Mouse (Mus musculus): ENCODE results near the gene Ift81.

The Ift81 gene

GRCm38 (mm10) chr5:122627243-122627642 lies 12.9 kb upstream of the Ift81 start:
- peak; percentile 91 for DNase-seq (ENCODE audit: extremely low spot score, low read depth, low spot score)

- DNase-seq (ENCODE audit: extremely low spot score, low read depth, low spot score): no peak
These were observed 11.4 kb upstream of the Ift81 start for GRCm38 (mm10) chr5:122625565-122626252.

- DNase-seq (ENCODE audit: extremely low spot score, low read depth, low spot score): no peak
These were observed 10.7 kb upstream of the Ift81 start for GRCm38 (mm10) chr5:122624952-122625479.

- no peak for DNase-seq (ENCODE audit: extremely low spot score, low read depth, low spot score)
These were observed 9.5 kb upstream of the Ift81 start for GRCm38 (mm10) chr5:122623861-122624260.

- DNase-seq (ENCODE audit: extremely low spot score, low read depth, low spot score): no peak
These were observed 8.2 kb upstream of the Ift81 start for GRCm38 (mm10) chr5:122622526-122622925.

GRCm38 (mm10) chr5:122621376-122621886 lies 7.1 kb upstream of the Ift81 start:
- DNase-seq (ENCODE audit: extremely low spot score, low read depth, low spot score): peak; percentile 72

GRCm38 (mm10) chr5:122619686-122620296 lies 5.5 kb upstream of the Ift81 start:
- DNase-seq (ENCODE audit: extremely low spot score, low read depth, low spot score): no peak

- DNase-seq (ENCODE audit: extremely low spot score, low read depth, low spot score): no peak
These were observed 3.4 kb upstream of the Ift81 start for GRCm38 (mm10) chr5:122617718-122618117.

- no peak for DNase-seq (ENCODE audit: extremely low spot score, low read depth, low spot score)
These were observed 2.7 kb downstream of the Ift81 start for GRCm38 (mm10) chr5:122611651-122612050.

- DNase-seq (ENCODE audit: extremely low spot score, low read depth, low spot score): no peak
These were observed 9.4 kb downstream of the Ift81 start for GRCm38 (mm10) chr5:122604894-122605293.

GRCm38 (mm10) chr5:122602233-122602632 lies 12.1 kb downstream of the Ift81 start:
- DNase-seq (ENCODE audit: extremely low spot score, low read depth, low spot score): no peak

- DNase-seq (ENCODE audit: extremely low spot score, low read depth, low spot score): no peak
These were observed 18.8 kb downstream of the Ift81 start for GRCm38 (mm10) chr5:122595470-122595869.

- no peak for DNase-seq (ENCODE audit: extremely low spot score, low read depth, low spot score)
These were observed 24.4 kb downstream of the Ift81 start for GRCm38 (mm10) chr5:122589891-122590290.

- no peak for DNase-seq (ENCODE audit: extremely low spot score, low read depth, low spot score)
These were observed 28.8 kb downstream of the Ift81 start for GRCm38 (mm10) chr5:122585546-122585945.

GRCm38 (mm10) chr5:122584093-122584492 lies 30.2 kb downstream of the Ift81 start:
- DNase-seq (ENCODE audit: extremely low spot score, low read depth, low spot score): no peak

- DNase-seq (ENCODE audit: extremely low spot score, low read depth, low spot score): no peak
These were observed 37.5 kb downstream of the Ift81 start for GRCm38 (mm10) chr5:122576683-122577329.

- DNase-seq (ENCODE audit: extremely low spot score, low read depth, low spot score): no peak
These were observed 42.3 kb downstream of the Ift81 start for GRCm38 (mm10) chr5:122572001-122572400.

- DNase-seq (ENCODE audit: extremely low spot score, low read depth, low spot score): no peak
These were observed 47.7 kb downstream of the Ift81 start for GRCm38 (mm10) chr5:122566626-122567025.

- no peak for DNase-seq (ENCODE audit: extremely low spot score, low read depth, low spot score)
These were observed 53.7 kb downstream of the Ift81 start for GRCm38 (mm10) chr5:122560654-122561053.

GRCm38 (mm10) chr5:122558127-122558526 lies 56.2 kb downstream of the Ift81 start:
- DNase-seq (ENCODE audit: extremely low spot score, low read depth, low spot score): no peak

- DNase-seq (ENCODE audit: extremely low spot score, low read depth, low spot score): no peak
These were observed 59.2 kb downstream of the Ift81 start for GRCm38 (mm10) chr5:122555107-122555506.

- DNase-seq (ENCODE audit: extremely low spot score, low read depth, low spot score): no peak
These were observed 61.7 kb downstream of the Ift81 start for GRCm38 (mm10) chr5:122552638-122553037.

Measured in hindlimb bud, embryonic 11.5 days (tissue).